Mouse (Mus musculus): Measurements from ENCODE around the gene Prkacb. TPM values are rescaled to one million over a fixed set of nuclear protein-coding genes. Genes with fewer than 3 reads are reported as not detected.

The Prkacb gene
- polyA plus RNA-seq (2012; rRNA removed): 24.1 and 24.3 TPM in 2 replicates

GRCm38 (mm10) chr3:146812901-146813393, at the start of gene Prkacb:
TSS of gene Prkacb (minus strand) at chr3:146812990.

GRCm38 (mm10) chr3:146851966-146852891, 39.4 kb upstream of the Prkacb start, which contains the start of gene Ttll7:
TSS of gene Ttll7 (plus strand) at chr3:146852367.

GRCm38 (mm10) chr3:146684811-146685675, 127.7 kb downstream of the Prkacb start, which contains the start of gene Samd13:
TSS of gene Samd13 (minus strand) at chr3:146685592.

Other genes with a start within 250 kb of the Prkacb start
- 0.38 and 0.57 TPM in 2 replicates for gene Uox, start 242.6 kb downstream of the Prkacb start, polyA plus RNA-seq (2012; rRNA removed)
- gene Dnase2b, start 197.4 kb downstream of the Prkacb start, polyA plus RNA-seq (2012; rRNA removed): not detected in 2 replicates
- gene 4930503B20Rik, start 161.7 kb downstream of the Prkacb start, polyA plus RNA-seq (2012; rRNA removed): 0.09 TPM in 1 of 2 replicates, not detected in the other
- gene Samd13, start 127.4 kb downstream of the Prkacb start, polyA plus RNA-seq (2012; rRNA removed): 1.5 TPM in 1 of 2 replicates, not detected in the other
- 3.1 TPM in 2 replicates for gene Ttll7, start 39.4 kb upstream of the Prkacb start, polyA plus RNA-seq (2012; rRNA removed)

Data from colon, adult 2 months (tissue).